Mouse (Mus musculus) heart, embryonic 15.5 days (tissue): ENCODE results near the gene Clmn. TPM values are rescaled to one million over a fixed set of nuclear protein-coding genes. Genes with fewer than 3 reads are reported as not detected.

ENCODE experiments used
- ATAC-seq: fragments of 200-750 bp; cut with Nextera tagmentation; replicated peaks from 2 replicates; pipeline ENCODE4 v1.8.0; 2017; ENCODE audit warnings: low read depth, moderate TSS enrichment; ENCODE audit not compliant: insufficient number of reproducible peaks, insufficient read depth, low FRiP score
- H3K27ac ChIP-seq: fragments of 300-500 bp; sonication (generic); 2 replicates; pipeline ENCODE4 v1.5.1; 2015; ENCODE audit warnings: mild to moderate bottlenecking, inconsistent platforms
- H3K27me3 ChIP-seq: fragments of 300-500 bp; sonication (generic); 2 replicates; pipeline ENCODE4 v1.6.1; 2015; ENCODE audit warnings: inconsistent platforms
- H3K36me3 ChIP-seq: fragments of 300-500 bp; sonication (generic); 2 replicates; pipeline ENCODE4 v1.6.1; 2015; ENCODE audit warnings: mild to moderate bottlenecking, inconsistent platforms
- H3K4me1 ChIP-seq: fragments of 300-500 bp; sonication (generic); replicated peaks from 2 replicates; pipeline ENCODE4 v1.6.1; 2015; ENCODE audit warnings: inconsistent platforms
- H3K4me2 ChIP-seq: fragments of 300-500 bp; sonication (generic); 2 replicates; pipeline ENCODE4 v1.6.1; 2015; ENCODE audit warnings: inconsistent platforms, mild to moderate bottlenecking, moderate library complexity
- H3K4me3 ChIP-seq: fragments of 300-500 bp; sonication (generic); 2 replicates; pipeline ENCODE4 v1.5.1; 2015; ENCODE audit warnings: mild to moderate bottlenecking, inconsistent platforms
- H3K9ac ChIP-seq: fragments of 300-500 bp; sonication (generic); 2 replicates; pipeline ENCODE4 v1.6.1; 2015; ENCODE audit warnings: mild to moderate bottlenecking, inconsistent platforms
- H3K9me3 ChIP-seq: fragments of 300-500 bp; sonication (generic); replicated peaks from 2 replicates; pipeline ENCODE4 v1.6.1; 2016; ENCODE audit warnings: inconsistent platforms
- WGBS: fragments of 180-500 bp; shearing (Covaris S2); methylation state at CpG from one replicate; pipeline ENCODE4 v1.1.7; 2015; ENCODE audit warnings: mixed read lengths; 5-methylcytosine and 5-hydroxymethylcytosine counted together
- polyA plus RNA-seq: library from polyadenylated mRNA; unstranded; fragments of >200 nt; fragmentation: Nextera tagmentation; extraction: Ambion mirVana; gene quantifications from 2 replicates; pipeline ENCODE4 v1.2.1, GENCODE M21; 2015

Clmn gene
- polyA plus RNA-seq, 1 experiment from 2014 or later: 0.54 TPM

DNA sequence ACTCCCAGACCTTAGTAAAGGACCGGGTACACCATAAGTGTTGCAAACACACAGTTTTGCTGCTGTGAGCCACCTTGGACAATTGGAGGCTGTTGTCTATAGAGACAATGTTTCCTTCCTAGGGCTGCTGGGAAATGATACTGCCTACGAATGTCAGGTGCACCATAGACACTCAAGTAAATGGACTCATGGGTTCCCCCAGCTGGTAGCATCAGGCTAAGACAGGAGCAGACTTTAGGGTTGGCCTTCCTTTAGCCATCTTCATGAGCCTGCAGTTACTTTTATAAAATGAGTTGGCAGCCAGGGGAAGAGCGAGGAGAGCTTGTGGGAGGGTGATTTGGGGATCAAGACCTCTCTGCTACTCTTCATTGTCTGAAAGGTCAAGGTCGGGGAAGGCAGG is 52.2 kb downstream of the Clmn start:
- no peak overlapping the region for H3K4me2 ChIP-seq
- 77% methylated on average over 4 of the region's 4 CpGs for WGBS
- no peaks in the 10 kb centered on the region for H3K36me3 ChIP-seq
- no peaks in the 10 kb centered on the region for H3K9me3 ChIP-seq
- H3K27me3 ChIP-seq: no peaks in the 10 kb centered on the region
- H3K4me3 ChIP-seq: no peak overlapping the region
- H3K9ac ChIP-seq: no peak overlapping the region
- no peak overlapping the region for H3K27ac ChIP-seq
- peaks cover 21% of the 10 kb centered on the region for H3K4me1 ChIP-seq
- ATAC-seq: no peak

DNA sequence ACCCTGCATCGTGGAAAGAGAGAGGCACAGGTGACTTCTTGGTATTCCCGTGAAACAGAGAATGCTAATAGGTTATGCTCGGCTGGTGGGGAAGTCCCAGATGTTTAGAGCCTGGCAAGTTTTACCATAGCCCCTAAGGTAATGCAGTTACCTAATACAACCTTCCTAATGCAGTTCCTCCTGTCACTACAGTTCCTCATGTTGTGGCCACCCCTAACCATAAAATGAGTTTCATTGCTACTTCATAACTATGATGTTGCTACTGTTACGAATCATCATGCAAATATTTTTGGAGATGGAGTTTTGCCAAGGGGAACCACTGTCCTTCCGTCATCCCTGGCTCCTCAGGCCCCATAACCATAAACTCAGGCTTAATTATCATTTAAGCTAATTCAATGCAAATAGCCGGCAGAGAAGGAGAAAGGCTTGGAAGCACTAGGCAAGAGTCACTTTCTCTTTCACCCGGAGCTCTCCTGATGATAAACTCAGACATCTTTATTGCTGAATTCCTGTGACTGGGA is 53.9 kb downstream of the Clmn start:
- ATAC-seq: no peak
- Histone ChIP-seq H3K27ac (no peak overlapping the region), H3K4me2 (no peak overlapping the region), H3K9ac (no peak overlapping the region), H3K9me3 (no peaks in the 10 kb centered on the region), H3K4me3 (no peak overlapping the region), H3K27me3 (no peaks in the 10 kb centered on the region), H3K36me3 (no peaks in the 10 kb centered on the region), H3K4me1 (peaks cover 7% of the 10 kb centered on the region)
- 57% methylated on average over 7 of the region's 7 CpGs for WGBS

DNA sequence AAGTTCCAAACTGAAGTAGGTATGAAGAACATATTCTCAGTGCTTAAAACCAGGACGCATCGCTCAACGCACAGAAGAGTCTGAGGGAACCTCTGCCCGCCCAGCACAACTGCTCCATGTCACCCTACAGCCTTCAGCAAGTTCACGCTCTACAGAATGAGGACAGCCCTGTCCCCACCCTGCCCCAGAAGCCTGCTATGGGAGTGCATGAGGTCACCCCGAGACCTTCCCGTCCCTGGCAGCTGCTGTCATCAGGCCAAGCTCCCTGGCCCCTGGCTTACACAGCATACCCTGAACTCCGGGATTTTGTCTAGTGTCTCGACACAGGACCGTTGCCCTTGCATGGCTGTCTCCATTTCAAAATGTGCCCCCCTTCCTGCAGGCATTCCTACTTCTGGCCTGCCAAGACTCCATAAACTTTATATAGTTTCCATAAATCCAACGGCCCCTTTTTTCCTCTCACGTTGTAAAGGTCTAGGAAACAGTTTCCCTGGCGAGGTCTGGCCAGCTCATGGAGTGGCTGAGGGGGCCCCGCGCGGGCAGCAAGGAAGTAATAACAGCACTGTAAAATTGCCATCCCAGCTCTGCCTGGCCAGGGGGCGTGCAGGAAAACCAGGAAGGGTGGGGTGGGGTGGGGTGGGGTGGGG is 56.3 kb downstream of the Clmn start:
- peaks cover 7% of the 10 kb centered on the region for H3K4me1 ChIP-seq
- no peak overlapping the region for H3K27ac ChIP-seq
- H3K27me3 ChIP-seq: no peaks in the 10 kb centered on the region
- H3K9me3 ChIP-seq: no peaks in the 10 kb centered on the region
- no peak overlapping the region for H3K4me3 ChIP-seq
- 58% methylated on average over 17 of the region's 17 CpGs for WGBS
- no peak overlapping the region for H3K9ac ChIP-seq
- H3K4me2 ChIP-seq: peak overlapping the region; percentile 33; the same call in 1 of the 2 replicates
- H3K36me3 ChIP-seq: no peaks in the 10 kb centered on the region
- ATAC-seq: peak; percentile 66

DNA sequence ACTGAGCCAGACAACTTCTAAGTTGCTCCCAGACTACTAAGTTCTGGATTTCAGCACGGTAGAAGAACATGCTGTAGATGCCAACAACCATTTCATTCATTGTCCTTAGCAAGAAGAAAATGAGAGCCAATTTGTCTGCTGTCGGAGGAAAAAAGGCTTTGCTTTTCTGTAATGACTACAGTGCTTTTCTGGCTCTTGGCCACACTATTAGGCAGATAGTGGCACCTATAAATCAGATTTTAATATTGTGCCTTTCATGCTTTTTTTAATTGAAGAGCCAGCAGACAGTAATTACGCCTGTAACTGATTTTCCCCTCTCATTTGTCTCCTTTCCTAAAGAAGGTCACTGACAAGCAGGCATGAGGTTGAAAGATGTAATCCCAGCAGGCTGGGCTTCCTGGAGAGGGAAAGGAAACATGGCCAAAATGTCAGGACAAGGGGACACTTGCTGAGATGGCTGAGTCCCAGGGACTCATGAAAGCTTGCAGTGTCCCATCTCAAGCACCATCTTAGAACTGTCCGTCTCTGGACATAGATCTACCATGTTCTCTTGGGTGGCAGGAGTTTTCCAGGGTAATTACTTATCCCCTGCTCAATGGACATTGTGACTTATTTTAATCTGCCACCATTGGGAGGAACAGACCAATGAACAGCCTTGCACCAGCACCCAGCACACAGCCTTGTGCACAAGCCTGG is 58.0 kb downstream of the Clmn start:
- no peak for ATAC-seq
- 80% methylated on average over 4 of the region's 4 CpGs for WGBS
- H3K9me3 ChIP-seq: no peaks in the 10 kb centered on the region

DNA sequence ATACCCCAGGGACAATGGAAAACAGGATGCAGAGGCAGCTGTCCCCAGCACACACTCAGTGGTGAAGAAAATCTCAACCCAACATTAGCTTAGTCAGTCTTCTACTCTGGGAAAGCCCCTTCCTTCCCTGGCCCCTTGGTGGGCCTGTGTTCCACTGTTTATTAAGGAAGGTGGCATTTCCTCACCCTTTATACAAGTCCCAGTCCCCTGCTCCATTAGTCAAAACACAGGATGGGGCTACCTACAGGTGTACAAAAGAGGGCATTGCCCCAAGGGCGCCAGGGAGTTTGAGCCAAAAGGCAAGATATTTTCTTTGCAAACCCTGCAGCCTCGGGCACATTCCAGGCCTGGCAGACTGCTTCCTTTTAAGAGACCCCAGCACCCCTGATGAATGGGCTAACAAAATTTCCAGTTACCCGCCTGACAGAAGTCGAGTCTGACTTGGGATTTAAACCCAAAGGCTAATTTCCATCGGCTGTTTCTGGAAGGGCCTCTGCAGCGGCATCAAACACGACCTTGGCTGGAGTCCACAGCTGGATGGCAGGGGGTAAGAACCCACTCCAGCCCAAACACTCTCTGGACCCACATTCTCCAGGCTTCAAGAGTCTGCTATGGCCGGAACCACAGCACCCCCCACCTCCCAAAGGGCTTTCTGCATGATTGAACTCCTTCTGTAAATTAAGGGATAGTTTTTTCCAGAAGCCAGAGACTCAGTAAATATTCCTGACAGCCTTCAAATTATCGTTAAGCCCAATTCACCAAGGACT is 63.2 kb downstream of the Clmn start:
- no peak overlapping the region for H3K9ac ChIP-seq
- no peaks in the 10 kb centered on the region for H3K27me3 ChIP-seq
- H3K4me2 ChIP-seq: no peak overlapping the region
- H3K27ac ChIP-seq: no peak overlapping the region
- H3K9me3 ChIP-seq: no peaks in the 10 kb centered on the region
- no peak for ATAC-seq
- H3K4me3 ChIP-seq: no peak overlapping the region
- WGBS: 57% methylated on average over 9 of the region's 9 CpGs
- no peaks in the 10 kb centered on the region for H3K36me3 ChIP-seq
- H3K4me1 ChIP-seq: no peaks in the 10 kb centered on the region

More for the DNA sequence above, 58.0 kb downstream of the Clmn start:
- Histone ChIP-seq H3K9ac (no peak overlapping the region), H3K27ac (no peak overlapping the region), H3K4me1 (peaks cover 7% of the 10 kb centered on the region), H3K36me3 (no peaks in the 10 kb centered on the region), H3K4me2 (no peak overlapping the region), H3K27me3 (no peaks in the 10 kb centered on the region), H3K4me3 (no peak overlapping the region)

DNA sequence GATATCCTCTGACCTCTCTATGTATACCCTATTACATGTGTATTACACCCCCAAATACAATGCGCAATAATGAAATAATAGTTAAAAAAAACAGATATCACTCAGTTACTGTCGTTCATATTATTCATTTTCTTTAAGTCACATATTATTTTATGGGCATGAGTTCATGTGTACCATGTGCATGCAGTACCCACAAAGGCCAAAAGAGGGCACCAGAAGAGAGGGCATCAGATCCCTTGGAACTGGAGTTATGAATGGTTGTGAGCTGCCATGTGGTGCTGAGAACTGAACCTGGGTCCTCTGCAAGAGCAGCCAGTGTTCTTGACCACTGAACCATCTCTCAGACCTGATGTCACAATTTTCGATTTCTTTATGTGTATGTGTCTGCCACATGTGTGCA is 65.5 kb downstream of the Clmn start:
- Histone ChIP-seq H3K4me3 (no peak overlapping the region), H3K36me3 (no peaks in the 10 kb centered on the region), H3K4me1 (no peaks in the 10 kb centered on the region), H3K27ac (no peak overlapping the region), H3K27me3 (no peaks in the 10 kb centered on the region), H3K9ac (no peak overlapping the region), H3K9me3 (no peaks in the 10 kb centered on the region), H3K4me2 (no peak overlapping the region)
- 86% methylated on average over 3 of the region's 3 CpGs for WGBS
- ATAC-seq: no peak

DNA sequence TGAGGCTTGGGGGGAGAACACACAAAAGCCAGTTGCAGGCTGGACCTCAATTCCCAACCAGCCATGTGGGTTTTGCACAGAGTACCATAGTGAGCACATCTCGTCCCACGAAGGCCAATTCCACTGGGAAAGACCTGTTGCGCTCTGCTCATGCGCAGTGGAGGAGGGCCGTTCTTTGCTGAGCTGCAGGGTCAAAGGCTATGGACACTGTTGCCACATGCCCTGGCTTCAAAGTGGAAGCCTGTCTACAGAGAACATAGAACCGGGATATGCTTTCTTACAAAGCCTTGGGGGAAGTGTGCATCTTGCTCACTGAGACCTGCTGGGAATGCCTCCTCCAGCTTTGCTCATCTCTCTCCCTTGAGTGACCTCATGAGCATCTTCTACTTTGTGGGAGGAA is 67.0 kb downstream of the Clmn start:
- ATAC-seq: no peak; the same call in 1 of the 2 replicates
- H3K4me2 ChIP-seq: no peak overlapping the region
- no peak overlapping the region for H3K27ac ChIP-seq
- no peak overlapping the region for H3K4me3 ChIP-seq
- H3K4me1 ChIP-seq: no peaks in the 10 kb centered on the region
- no peaks in the 10 kb centered on the region for H3K36me3 ChIP-seq
- 90% methylated on average over 6 of the region's 6 CpGs for WGBS
- no peak overlapping the region for H3K9ac ChIP-seq
- H3K9me3 ChIP-seq: no peaks in the 10 kb centered on the region
- H3K27me3 ChIP-seq: no peaks in the 10 kb centered on the region

DNA sequence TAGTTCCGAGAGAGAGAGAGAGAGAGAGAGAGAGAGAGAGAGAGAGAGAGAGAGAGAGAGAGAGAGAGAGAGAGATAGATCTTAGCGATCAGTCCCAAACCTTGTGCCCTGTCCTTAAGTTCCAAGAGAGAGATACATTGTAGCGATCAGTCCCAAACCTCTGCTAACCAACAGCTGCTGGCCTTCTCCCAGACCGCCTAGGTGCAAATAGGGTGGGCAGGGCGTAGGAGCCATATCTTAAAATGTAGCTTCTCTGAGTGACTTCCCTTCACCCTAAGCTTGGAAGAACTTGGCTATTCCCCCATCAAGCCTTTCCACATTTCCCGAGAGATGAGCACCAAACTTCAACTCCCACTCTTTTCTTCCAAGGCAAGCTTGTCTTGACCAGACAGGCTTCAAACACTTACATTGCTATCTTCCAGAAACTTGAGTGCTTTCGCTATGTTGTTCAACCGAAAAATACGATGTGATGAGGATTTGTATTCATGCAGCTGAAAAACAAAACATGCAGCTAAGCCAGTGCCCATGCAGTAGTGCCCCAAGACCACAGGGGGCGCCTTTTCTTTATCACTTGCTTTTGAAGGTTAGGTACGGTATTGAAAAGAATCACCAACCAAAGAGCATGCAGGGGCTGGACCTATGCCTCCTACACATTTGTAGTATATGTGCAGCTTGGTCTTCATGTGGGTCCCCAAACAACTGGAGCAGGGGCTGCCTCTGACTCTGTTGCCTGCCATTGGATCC is 68.1 kb downstream of the Clmn start:
- 76% methylated on average over 11 of the region's 11 CpGs for WGBS
- no peak for ATAC-seq
- no peak overlapping the region for H3K4me2 ChIP-seq
- no peaks in the 10 kb centered on the region for H3K4me1 ChIP-seq
- H3K4me3 ChIP-seq: no peak overlapping the region
- no peak overlapping the region for H3K9ac ChIP-seq
- no peaks in the 10 kb centered on the region for H3K27me3 ChIP-seq
- no peaks in the 10 kb centered on the region for H3K36me3 ChIP-seq
- no peak overlapping the region for H3K27ac ChIP-seq
- no peaks in the 10 kb centered on the region for H3K9me3 ChIP-seq

DNA sequence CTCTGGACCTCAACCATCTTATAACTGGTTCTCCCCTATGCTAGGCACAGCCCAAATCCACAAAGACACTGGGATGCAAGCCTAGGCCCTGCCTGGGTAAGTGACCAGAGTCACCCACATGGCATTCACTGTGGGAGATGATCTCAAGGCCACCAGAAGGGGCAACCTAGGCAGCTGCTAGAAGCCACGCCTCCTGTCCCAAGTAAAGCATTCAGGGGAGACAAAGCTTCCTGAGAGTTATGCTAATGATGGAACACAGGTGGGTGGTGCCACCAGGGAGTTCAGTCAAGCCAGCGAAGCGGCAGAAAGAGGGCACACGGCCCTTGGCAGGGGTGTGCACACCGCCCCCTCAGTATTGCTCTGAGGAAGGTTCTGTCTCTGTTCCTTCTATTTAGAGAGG is 69.9 kb downstream of the Clmn start:
- Histone ChIP-seq H3K4me2 (no peak overlapping the region), H3K9ac (no peak overlapping the region), H3K27ac (no peak overlapping the region), H3K9me3 (no peaks in the 10 kb centered on the region), H3K27me3 (no peaks in the 10 kb centered on the region), H3K36me3 (no peaks in the 10 kb centered on the region), H3K4me1 (no peaks in the 10 kb centered on the region), H3K4me3 (no peak overlapping the region)
- no peak for ATAC-seq
- 74% methylated on average over 5 of the region's 5 CpGs for WGBS

DNA sequence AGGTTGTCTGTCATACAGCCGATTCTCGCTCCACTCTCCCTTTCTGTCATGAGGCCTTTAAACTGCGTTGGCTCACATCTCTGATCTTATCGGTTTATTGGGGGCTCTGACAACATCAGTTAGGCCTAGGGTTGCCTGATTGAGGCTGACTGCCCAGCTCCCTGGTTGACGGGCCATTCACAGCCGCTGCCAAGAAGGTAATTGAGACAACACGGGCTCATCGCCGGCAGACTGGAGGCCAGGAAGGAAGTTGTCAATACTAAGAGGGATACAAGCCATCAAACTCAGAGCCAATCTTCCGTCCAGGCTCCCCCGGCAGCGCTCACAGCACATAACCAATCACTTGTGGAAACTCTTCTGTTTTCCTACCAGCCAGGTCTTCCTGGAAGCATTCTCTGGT is 71.4 kb downstream of the Clmn start:
- H3K4me3 ChIP-seq: no peak overlapping the region
- H3K9ac ChIP-seq: no peak overlapping the region
- H3K27me3 ChIP-seq: no peaks in the 10 kb centered on the region
- no peak for ATAC-seq
- H3K27ac ChIP-seq: no peak overlapping the region
- H3K4me1 ChIP-seq: no peaks in the 10 kb centered on the region
- H3K36me3 ChIP-seq: no peaks in the 10 kb centered on the region
- H3K9me3 ChIP-seq: no peaks in the 10 kb centered on the region
- H3K4me2 ChIP-seq: no peak overlapping the region
- WGBS: 40% methylated on average over 12 of the region's 12 CpGs

DNA sequence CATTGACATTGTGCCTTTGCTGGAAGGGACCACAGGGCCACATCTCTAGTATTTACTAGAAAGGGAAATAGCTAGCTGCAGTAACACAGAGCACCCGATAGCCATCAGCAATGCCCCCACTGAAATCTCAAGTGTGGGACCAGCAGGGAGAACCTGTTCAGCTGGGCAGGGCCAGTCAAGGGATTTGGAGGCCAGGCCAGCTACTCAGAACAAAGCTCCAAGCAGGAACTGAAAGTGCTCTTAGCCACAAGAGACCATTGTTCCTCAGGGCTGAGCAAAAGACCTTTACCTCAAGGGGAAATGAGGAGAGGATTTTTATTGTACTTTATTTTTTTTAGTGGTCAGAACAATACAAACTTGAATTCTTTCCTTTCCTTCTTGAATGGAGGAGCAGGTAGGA is 87.3 kb downstream of the Clmn start:
- H3K9me3 ChIP-seq: no peaks in the 10 kb centered on the region
- no peak overlapping the region for H3K27ac ChIP-seq
- H3K9ac ChIP-seq: no peak overlapping the region
- WGBS: 77% methylated on average over 1 of the region's 1 CpGs
- no peaks in the 10 kb centered on the region for H3K4me1 ChIP-seq
- H3K4me2 ChIP-seq: no peak overlapping the region
- ATAC-seq: no peak
- no peaks in the 10 kb centered on the region for H3K36me3 ChIP-seq
- H3K27me3 ChIP-seq: no peaks in the 10 kb centered on the region
- no peak overlapping the region for H3K4me3 ChIP-seq
